Mouse (Mus musculus) ES-E14 (cell line): ENCODE measurements around the gene Fer1l5. TPM values are rescaled to one million over a fixed set of nuclear protein-coding genes. Genes with fewer than 3 reads are reported as not detected.

ENCODE experiments used
- DNase-seq: peaks from one replicate; pipeline ENCODE4 v3.0.0-alpha.2; 2013; ENCODE audit warnings: low read depth, low spot score
- H3K27ac ChIP-seq: 2 replicates; pipeline ENCODE4 v1.5.1; 2012; ENCODE audit warnings: low read depth, mild to moderate bottlenecking, low read length, moderate library complexity, mixed read lengths; ENCODE audit not compliant: poor library complexity, insufficient read depth, severe bottlenecking
- H3K36me3 ChIP-seq: 2 replicates; pipeline ENCODE4 v1.6.1; 2012; ENCODE audit warnings: mild to moderate bottlenecking, low read length, moderate library complexity, mixed read lengths; ENCODE audit not compliant: control insufficient read depth, poor library complexity, insufficient read depth, severe bottlenecking
- H3K4me1 ChIP-seq, 2 experiments: fragments of 150-350 bp in 1 of 2; sonication (generic) in 1 of 2; 2 replicates each; pipeline ENCODE4 v1.6.1; 2012; ENCODE audit warnings: low read length in 2 of 2, mild to moderate bottlenecking in 1 of 2, mixed read lengths in 1 of 2; ENCODE audit not compliant: control insufficient read depth in 2 of 2, insufficient read depth in 2 of 2, poor library complexity in 1 of 2
- H3K4me3 ChIP-seq, 2 experiments: fragments of 150-350 bp in 1 of 2; sonication (generic) in 1 of 2; 2 replicates each; pipeline ENCODE4 v1.5.1; 2012; ENCODE audit warnings: low read length in 2 of 2, low read depth in 1 of 2, mild to moderate bottlenecking in 1 of 2, mixed read lengths in 1 of 2; ENCODE audit not compliant: insufficient read depth in 1 of 2, poor library complexity in 1 of 2, severe bottlenecking in 1 of 2
- H3K9ac ChIP-seq: 2 replicates; pipeline ENCODE4 v1.6.1; 2012; ENCODE audit warnings: low read depth, mild to moderate bottlenecking, low read length, mixed read lengths; ENCODE audit not compliant: poor library complexity, insufficient read depth, severe bottlenecking
- H3K9me3 ChIP-seq: fragments of 150-350 bp; sonication (generic); 2 replicates; pipeline ENCODE4 v1.6.1; 2012; ENCODE audit warnings: low read depth, mild to moderate bottlenecking, low read length; ENCODE audit not compliant: control insufficient read depth, insufficient read depth
- CHD2 ChIP-seq: IDR thresholded peaks from 2 replicates; pipeline ENCODE4 v1.6.1; 2014; ENCODE audit warnings: mild to moderate bottlenecking, low read depth, low read length, inconsistent platforms
- HCFC1 ChIP-seq: IDR thresholded peaks from 2 replicates; pipeline ENCODE4 v1.6.1; 2012; ENCODE audit warnings: low read length, inconsistent platforms, borderline replicate concordance; ENCODE audit not compliant: insufficient read depth
- MAFK ChIP-seq: IDR thresholded peaks from 2 replicates; pipeline ENCODE4 v1.6.1; 2014; ENCODE audit warnings: mild to moderate bottlenecking, low read depth, low read length, inconsistent platforms; ENCODE audit not compliant: insufficient read depth
- ZC3H11A ChIP-seq: IDR thresholded peaks from 2 replicates; pipeline ENCODE4 v1.6.1; 2012; ENCODE audit warnings: low read depth, mild to moderate bottlenecking, inconsistent platforms, low read length, borderline replicate concordance
- ZNF384 ChIP-seq: IDR thresholded peaks from 2 replicates; pipeline ENCODE4 v1.6.1; 2012; ENCODE audit warnings: low read depth, low read length, inconsistent platforms
- in situ Hi-C, 2 experiments: fragments of 600-800 bp; cut with MboI; formaldehyde crosslinking; loops; one replicate each; pipeline ENCODE4 v1.15.1; 2025; ENCODE audit warnings: low sequenced_read_pairs in 2 of 2, inconsistent platforms in 1 of 2; ENCODE audit not compliant: unreplicated experiment in 2 of 2
- total RNA-seq: library from RNA; depleted of rRNA; stranded (reverse); fragments of 300-350 nt; gene quantifications from 2 replicates; pipeline ENCODE4 v1.2.3, GENCODE M21; 2012; rRNA removed

Gene Fer1l5
- 0.13 and 0.21 TPM in 2 replicates for total RNA-seq

GRCm38 (mm10) chr1:36371934-36372845 is at the start of gene Fer1l5:
TSS of gene Fer1l5 (plus strand) at chr1:36372291.
- Histone ChIP-seq H3K27ac (no peak within 1 kb of the TSS), H3K36me3 (no peaks in the 10 kb centered on the region), H3K9me3 (no peaks in the 10 kb centered on the region), H3K9ac (no peak within 1 kb of the TSS), H3K4me3 (no peak within 1 kb of the TSS), H3K4me1 (peaks cover 0 to 4% of the 10 kb centered on the region in 2 experiments; a peak in 1 of 4 replicates)
- no peak for DNase-seq
- TF ChIP-seq ZNF384 = no peak
- TF ChIP-seq HCFC1 = no peak
- in situ Hi-C loops = no loop called here

GRCm38 (mm10) chr1:36323076-36323475 is 49.0 kb upstream of the Fer1l5 start:
- no peak overlapping the region for H3K4me3 ChIP-seq
- in situ Hi-C loops = no loop called here

GRCm38 (mm10) chr1:36323746-36324448 is 48.2 kb upstream of the Fer1l5 start:
- H3K4me3 ChIP-seq = no peak overlapping the region
- no peak overlapping the region for H3K27ac ChIP-seq
- H3K9me3 ChIP-seq = no peaks in the 10 kb centered on the region
- TF ChIP-seq ZC3H11A (no peak), MAFK (no peak)
- in situ Hi-C loops = no loop called here
- 0 out of 2 replicates have a peak overlapping the region, but pooled peaks have one; percentile 43 for H3K9ac ChIP-seq
- peaks cover 3% of the 10 kb centered on the region; the same call in 1 of the 2 replicates for H3K36me3 ChIP-seq
- DNase-seq = peak; percentile 49
- no peaks in the 10 kb centered on the region; a peak in 1 of 4 replicates for H3K4me1 ChIP-seq

More at GRCm38 (mm10) chr1:36323076-36323475, 49.0 kb upstream of the Fer1l5 start:
- no peak for DNase-seq
- Histone ChIP-seq H3K9ac (no peak overlapping the region), H3K9me3 (no peaks in the 10 kb centered on the region), H3K27ac (no peak overlapping the region), H3K36me3 (peaks cover 3% of the 10 kb centered on the region; the same call in 1 of the 2 replicates), H3K4me1 (no peaks in the 10 kb centered on the region; a peak in 1 of 4 replicates)
- TF ChIP-seq MAFK (no peak), HCFC1 (no peak), CHD2 (no peak), ZNF384 (no peak), ZC3H11A (no peak)

- no peak overlapping the region for H3K27ac ChIP-seq
- H3K36me3 ChIP-seq = 0 out of 2 replicates have a peak, but pooled peaks cover 2% of the 10 kb centered on the region
- H3K4me3 ChIP-seq = no peak overlapping the region
- H3K9ac ChIP-seq = no peak overlapping the region
- H3K9me3 ChIP-seq = no peaks in the 10 kb centered on the region
- in situ Hi-C loops = no loop called here
- DNase-seq = no peak
- no peak for TF ChIP-seq ZC3H11A
- TF ChIP-seq HCFC1 = no peak
- TF ChIP-seq MAFK = no peak
- TF ChIP-seq ZNF384 = no peak
- TF ChIP-seq CHD2 = no peak
- H3K4me1 ChIP-seq = no peaks in the 10 kb centered on the region; a peak in 1 of 4 replicates
These were observed 46.2 kb upstream of the Fer1l5 start for GRCm38 (mm10) chr1:36325900-36326321.
